Mouse (Mus musculus) cerebellum, postnatal 4 days (tissue): ENCODE results near the gene Orc1.

ENCODE experiments used
- DNase-seq, 2 experiments: peaks; one replicate each; pipeline ENCODE4 v3.0.0; 2022; ENCODE audit warnings: low spot score in 2 of 2, mixed read lengths in 1 of 2

The Orc1 gene

DNA sequence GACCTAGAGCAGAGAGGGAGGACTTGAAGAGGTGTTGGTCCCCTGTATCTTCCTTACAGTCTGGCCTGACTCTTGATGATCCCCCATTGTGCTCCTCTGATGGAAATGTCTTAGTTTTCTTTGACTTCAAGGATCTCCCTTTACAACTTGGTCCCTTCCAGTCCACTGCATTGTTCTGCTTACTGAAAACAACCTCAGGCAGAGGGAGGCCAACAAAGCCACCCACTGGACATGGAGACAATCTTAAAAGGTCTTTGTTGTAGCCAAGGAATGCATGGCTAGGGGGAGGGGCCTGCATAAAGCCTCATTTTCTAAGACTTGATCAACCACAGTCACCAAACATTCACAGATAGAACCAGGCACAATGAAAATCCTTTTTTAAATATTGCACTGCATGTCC is 55.9 kb downstream of the Orc1 start:
- DNase-seq: no peak

DNA sequence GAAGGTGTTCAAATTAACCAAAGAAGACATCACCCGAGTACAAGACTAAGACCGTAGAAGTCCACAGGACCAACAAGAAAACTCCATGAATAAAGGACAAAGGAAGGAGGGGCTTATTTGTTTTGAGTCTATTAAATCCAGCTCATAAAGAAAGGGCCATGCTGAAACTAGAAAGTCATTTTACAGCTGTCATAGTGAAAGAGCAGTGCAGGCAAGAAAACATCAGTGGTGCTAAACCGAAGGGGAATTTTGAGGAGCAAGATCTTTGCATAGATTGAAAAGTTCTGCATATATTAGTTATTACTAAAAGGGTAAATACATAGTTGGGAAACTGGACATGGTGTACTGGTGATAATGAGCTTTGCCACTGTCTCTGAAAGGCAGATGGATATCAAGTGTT is 58.5 kb downstream of the Orc1 start:
- no peak for DNase-seq

DNA sequence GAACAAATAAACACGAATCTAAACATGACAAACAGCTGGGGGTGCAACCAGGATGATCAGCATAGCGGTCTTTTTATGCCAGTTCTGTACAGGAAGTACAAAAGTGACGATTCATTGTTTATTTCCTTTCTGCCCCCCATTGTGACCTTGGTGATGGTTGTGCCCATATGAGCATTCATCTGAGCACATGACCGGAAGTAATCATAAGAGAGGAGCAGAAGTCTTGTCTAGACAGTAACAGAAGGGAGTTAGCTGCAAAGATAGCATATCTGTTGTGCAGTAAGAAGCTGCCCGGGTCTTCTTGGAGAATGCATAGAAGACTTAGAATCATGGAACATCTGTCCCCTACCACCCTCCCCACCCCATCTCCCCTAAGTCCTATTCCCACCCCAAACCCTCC is 59.5 kb downstream of the Orc1 start:
- DNase-seq: no peak

DNA sequence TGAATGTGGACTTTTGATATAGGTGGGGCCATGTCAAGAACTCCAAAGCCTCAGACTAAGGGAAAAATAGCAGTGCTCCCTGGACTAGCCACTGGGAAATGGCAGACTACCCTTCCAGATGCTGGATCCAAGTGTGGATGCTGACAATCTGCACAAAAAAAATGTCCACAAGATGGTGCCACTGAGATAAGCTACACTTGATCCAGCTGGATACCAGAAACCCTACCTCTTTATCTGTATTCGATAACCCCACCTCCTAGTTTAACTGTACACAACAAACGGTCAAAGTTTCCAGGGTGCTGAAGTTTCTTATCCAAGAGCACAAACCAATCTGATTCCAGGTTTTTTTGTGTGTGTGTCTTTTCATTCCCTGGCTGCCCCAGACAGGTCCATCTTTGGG is 85.2 kb downstream of the Orc1 start:
- DNase-seq: no peak
